Mouse (Mus musculus): ENCODE measurements at regions not wholly inside any gene's neighbourhood (a gene's known extent, or its start where the extent isn't known, plus 50 kb on each side); places are given as distances from the start of the nearest gene placed in this dataset.

DNA sequence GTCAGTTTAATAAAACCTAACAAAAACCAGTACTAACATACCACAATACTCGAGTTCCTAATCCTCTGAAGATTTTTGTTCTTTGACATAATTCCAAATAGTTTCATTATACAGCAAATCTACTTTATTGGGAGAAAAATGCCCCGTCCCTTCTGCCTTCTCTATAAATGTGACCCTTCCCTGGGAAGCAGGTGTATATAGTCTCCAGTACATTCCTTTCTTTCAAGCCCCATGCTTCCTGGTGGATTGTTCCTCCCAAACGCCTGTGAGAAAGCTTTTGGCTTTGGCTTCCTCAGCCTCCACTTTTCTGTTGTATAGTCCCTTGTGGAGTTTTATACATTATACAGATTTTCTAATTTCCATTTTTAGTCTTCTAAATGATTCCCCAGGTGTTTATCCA is 1001.8 kb upstream of the Tenm3 start:
- DNase-seq (ENCODE audit: low spot score): no peak

DNA sequence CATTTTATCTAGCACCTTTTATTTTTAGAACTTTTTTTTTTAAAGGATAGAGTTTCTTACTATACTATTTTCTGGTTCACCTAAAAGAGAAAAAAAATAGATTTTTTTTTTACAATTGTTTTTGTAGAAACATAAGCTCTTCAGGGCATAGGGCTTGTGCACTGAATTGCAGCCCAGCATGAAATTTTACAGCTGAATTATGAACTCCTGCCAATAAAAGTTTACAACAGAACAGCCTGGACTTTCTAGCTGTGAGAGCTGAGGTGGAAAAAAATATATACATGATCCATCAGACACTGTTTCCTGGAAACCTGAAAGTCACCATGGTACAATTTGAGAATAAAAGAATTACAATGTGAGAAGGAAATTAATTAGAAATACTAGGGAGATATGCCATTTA is 988.2 kb upstream of the Tenm3 start:
- no peak for DNase-seq (ENCODE audit: low spot score)

DNA sequence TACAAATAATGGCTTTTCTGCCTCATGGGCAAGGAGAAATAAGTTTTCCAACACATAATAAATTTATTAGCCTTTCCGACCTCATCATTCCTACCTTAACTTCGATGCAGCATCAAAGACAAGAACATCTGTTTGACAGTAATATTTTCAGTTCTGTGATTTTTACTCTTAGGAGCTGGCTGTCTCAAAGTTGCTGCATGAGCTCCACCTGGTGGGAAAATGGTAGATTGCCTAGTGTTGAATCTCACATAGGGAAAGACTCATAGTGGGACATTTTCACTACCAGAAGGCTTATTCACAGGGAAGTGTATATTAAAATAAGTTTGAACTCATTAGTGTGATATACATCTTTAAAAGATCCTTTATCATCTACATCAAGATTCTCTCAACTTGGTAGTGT is 985.6 kb upstream of the Tenm3 start:
- peak; percentile 22 for DNase-seq (ENCODE audit: low spot score)

DNA sequence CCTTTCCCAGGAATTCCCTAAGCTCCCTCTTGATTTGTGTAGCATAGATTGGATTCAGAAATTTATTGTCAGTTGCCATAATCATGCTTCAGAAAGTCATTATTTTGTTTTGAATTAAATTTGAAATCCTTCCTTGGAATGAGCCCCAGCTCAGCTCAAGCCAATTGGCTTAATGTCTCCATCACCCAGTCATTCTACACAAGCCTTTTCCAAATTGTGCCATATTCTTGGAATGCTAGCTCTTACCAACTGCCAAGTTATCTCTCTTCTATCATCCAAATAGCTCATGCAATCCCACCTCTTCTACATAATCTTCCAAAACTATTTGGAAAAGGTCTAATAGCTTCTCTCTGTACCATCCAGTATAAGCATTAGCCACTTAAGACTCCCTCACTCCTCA is 982.5 kb upstream of the Tenm3 start:
- DNase-seq (ENCODE audit: low spot score): no peak

GRCm38 (mm10) chr8:49825000-49825399 is 981.2 kb upstream of the Tenm3 start:
- no peak for DNase-seq (ENCODE audit: low spot score)

- peak; percentile 7 for DNase-seq (ENCODE audit: low spot score)
Measured at GRCm38 (mm10) chr8:49822791-49823190, 979.0 kb upstream of the Tenm3 start.

- no peak for DNase-seq (ENCODE audit: low spot score)
Measured at GRCm38 (mm10) chr8:49799236-49799635, 955.5 kb upstream of the Tenm3 start.

DNA sequence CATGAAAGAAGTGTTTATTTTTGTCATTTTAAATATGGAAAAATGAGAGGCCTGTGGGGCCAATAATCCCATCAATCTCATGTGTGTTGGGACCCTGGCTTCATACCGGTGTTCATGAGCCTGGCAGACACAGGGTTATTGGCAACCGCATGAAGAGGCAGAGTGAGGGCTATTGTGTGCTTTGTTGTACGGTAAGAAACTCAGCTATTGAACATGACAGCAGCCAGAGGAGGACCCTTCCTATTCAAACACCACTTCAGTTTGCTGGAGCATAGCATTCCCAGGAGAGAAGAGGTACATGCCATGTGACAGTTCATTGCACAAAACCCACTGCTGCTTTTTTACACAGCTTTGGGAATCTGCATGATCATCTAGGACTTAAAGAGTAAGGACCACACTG is 953.0 kb upstream of the Tenm3 start:
- no peak for DNase-seq (ENCODE audit: low spot score)

DNA sequence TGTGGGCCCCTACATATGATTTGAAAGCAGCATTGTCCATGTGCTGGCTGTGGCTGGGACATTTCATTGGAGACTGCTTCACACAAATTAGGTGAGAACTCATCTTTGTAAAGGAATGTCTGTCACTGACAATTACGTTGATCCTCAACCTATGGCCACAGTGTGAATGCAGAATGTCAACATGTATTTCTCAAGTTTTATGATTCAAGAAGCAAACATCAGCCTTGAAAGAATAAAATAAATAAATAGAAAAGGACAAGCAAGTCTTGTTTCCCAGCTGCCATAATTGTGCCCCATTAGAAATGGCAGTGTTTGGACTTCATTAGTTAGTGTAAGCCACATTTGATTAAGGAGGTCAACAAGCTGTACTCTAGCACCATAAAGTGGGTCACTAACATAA is 950.7 kb upstream of the Tenm3 start:
- DNase-seq (ENCODE audit: low spot score): no peak

DNA sequence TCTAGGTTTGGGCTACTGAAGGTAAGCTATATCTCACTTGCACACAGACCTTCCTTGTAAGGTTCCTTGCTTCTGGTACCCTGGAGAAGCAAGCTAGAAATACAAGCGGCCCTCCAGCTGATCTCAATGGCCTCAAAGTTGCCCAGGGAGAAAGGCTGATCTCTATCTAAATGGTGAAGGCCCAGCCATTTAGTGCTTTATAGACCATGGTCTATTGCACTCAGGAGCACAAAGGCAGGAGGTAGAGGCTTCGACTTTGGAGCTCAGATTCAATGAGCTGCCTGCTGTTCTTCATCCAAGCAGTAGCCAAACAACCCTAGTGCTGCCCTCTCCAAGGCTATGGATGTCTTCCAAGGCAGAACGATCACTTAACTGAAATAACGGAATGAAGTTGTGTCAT is 926.1 kb upstream of the Tenm3 start:
- DNase-seq (ENCODE audit: low spot score): no peak

GRCm38 (mm10) chr8:49738043-49738442 is 894.3 kb upstream of the Tenm3 start:
- DNase-seq (ENCODE audit: low spot score): no peak

- DNase-seq (ENCODE audit: low spot score): no peak
Measured at GRCm38 (mm10) chr8:49729156-49729555, 885.4 kb upstream of the Tenm3 start.

GRCm38 (mm10) chr8:49712371-49712770 is 868.6 kb upstream of the Tenm3 start:
- no peak for DNase-seq (ENCODE audit: low spot score)

DNA sequence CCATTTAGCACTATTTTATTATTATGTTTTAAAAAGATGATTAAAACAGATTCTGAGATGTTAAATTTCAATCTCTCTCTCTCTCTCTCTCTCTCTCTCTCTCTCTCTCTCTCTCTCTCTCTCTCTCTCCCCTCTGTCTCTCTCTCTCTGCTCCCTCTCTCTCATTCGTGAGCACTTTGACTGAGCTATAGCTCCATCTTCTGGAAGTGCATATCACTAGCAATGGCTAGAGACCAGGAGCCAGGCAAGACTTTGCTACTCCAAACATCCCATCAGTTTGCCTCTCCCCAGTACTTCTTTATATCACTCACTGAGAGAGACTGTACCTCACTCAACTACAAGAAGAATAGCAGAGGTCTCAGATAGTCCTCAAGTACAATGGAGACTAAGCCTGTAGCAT is 865.0 kb upstream of the Tenm3 start:
- no peak for DNase-seq (ENCODE audit: low spot score)

GRCm38 (mm10) chr8:49699058-49699457 is 855.3 kb upstream of the Tenm3 start:
- DNase-seq (ENCODE audit: low spot score): no peak

DNA sequence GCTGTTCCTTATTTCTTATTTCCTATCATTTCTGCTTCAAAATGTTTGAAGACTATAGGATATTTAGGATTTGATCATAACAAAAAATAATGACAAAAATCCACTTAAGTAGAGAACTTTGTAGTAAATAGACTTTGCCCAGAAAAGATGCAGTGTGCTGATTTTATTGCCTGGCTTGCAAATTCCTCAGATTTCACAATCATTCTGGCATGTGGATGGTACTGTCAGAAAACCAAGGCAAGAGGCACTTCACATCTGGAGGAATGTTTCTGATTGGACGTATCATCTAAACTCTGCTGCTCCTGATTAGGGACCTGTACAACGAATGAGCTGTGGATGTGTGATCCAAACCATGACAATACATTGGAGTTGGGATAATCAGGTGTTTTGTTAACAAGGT is 853.0 kb upstream of the Tenm3 start:
- no peak for DNase-seq (ENCODE audit: low spot score)
